ENCODE assay signal across 32 mouse cellular contexts in the genomic region with DNA sequence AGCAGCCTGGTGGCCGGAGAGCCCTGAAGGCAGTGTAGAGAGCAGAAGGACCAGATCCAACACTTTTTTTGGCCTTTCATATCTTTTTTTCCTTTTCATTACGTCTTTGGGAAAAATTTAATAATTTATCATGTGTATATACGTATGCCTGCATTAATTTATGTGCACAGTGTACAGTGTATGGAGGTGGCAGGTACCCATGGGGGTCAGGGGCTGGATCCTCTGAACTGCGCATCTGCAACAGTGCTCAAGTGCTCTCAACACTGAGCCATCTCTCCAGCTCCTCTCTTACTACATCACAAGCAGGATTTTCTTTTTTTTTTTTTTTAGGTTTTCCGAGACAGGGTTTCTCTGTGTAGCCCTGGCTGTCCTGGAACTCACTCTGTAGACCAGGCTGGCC.
"Had no signal": no experiment of that assay in that cellular context is flagged by ENCODE, and none has a peak within 500 bp of the region (broad histone marks: within the 10 kb centered on the region; RNA-seq: fewer than 3 reads in every experiment).

No protein-coding gene starts in this region.

- DNase-seq: heart, adult 2 months; heart, postnatal 10 days; heart, postnatal 14 days; heart, postnatal 36 days; heart, postnatal 4 days; kidney, adult 11 months; kidney, adult 18-20 months; kidney, adult 2 months; kidney, adult 8-10 months; kidney, adult 9 months; kidney, postnatal 10 days; kidney, postnatal 14 days; kidney, postnatal 25 days; kidney, postnatal 36 days; kidney, postnatal 4 days; layer of hippocampus, adult 9-11 months; layer of hippocampus, postnatal 36 days had no signal

- ATAC-seq: hindbrain, postnatal 0 days; inflammation-experienced regulatory T-cells, adult 6 months; intestine, embryonic 15.5 days; intestine, postnatal 0 days had no signal

- H3K4me3 ChIP-seq: heart, adult 2 months; heart, embryonic 12.5 days; heart, embryonic 13.5 days; heart, embryonic 15.5 days; hindbrain, embryonic 10.5 days; hindbrain, embryonic 12.5 days; hindbrain, embryonic 13.5 days; hindbrain, embryonic 15.5 days; intestine, embryonic 15.5 days; kidney, embryonic 15.5 days; layer of hippocampus, adult 2 months had no signal

- H3K4me1 ChIP-seq: heart, embryonic 12.5 days; heart, embryonic 13.5 days; heart, embryonic 15.5 days; hindbrain, embryonic 10.5 days; hindbrain, embryonic 12.5 days; hindbrain, embryonic 13.5 days; hindbrain, embryonic 15.5 days; intestine, embryonic 15.5 days; kidney, embryonic 15.5 days had no signal

- H3K4me2 ChIP-seq: heart, embryonic 12.5 days; heart, embryonic 13.5 days; heart, embryonic 15.5 days; hindbrain, embryonic 12.5 days; hindbrain, embryonic 13.5 days; hindbrain, embryonic 14.5 days; hindbrain, embryonic 15.5 days; intestine, embryonic 15.5 days; kidney, embryonic 15.5 days had no signal

- H3K9me3 ChIP-seq: heart, embryonic 12.5 days; heart, embryonic 13.5 days; heart, embryonic 15.5 days; hindbrain, embryonic 10.5 days; hindbrain, embryonic 12.5 days; hindbrain, embryonic 13.5 days; hindbrain, embryonic 15.5 days; intestine, embryonic 15.5 days; kidney, embryonic 15.5 days had no signal

- H3K9ac ChIP-seq: heart, embryonic 12.5 days; heart, embryonic 13.5 days; heart, embryonic 15.5 days; hindbrain, embryonic 12.5 days; hindbrain, embryonic 13.5 days; hindbrain, embryonic 14.5 days; hindbrain, embryonic 15.5 days; intestine, embryonic 15.5 days; kidney, embryonic 15.5 days had no signal

- H3K27ac ChIP-seq: heart, adult 2 months; heart, embryonic 13.5 days; heart, embryonic 15.5 days; hindbrain, embryonic 10.5 days; hindbrain, embryonic 12.5 days; hindbrain, embryonic 13.5 days; hindbrain, embryonic 14.5 days; hindbrain, embryonic 15.5 days; hindbrain, postnatal 0 days; intestine, embryonic 15.5 days; kidney, embryonic 15.5 days; kidney, postnatal 0 days; layer of hippocampus, adult 2 months had no signal

- H3K27me3 ChIP-seq: heart, embryonic 12.5 days; heart, embryonic 13.5 days; heart, embryonic 15.5 days; hindbrain, embryonic 12.5 days; hindbrain, embryonic 13.5 days; hindbrain, embryonic 15.5 days; intestine, embryonic 15.5 days; kidney, embryonic 15.5 days had no signal
